Mouse (Mus musculus) left cerebral cortex, adult 2 months (tissue): ENCODE measurements around the gene 2010300C02Rik. TPM values are rescaled to one million over a fixed set of nuclear protein-coding genes. Genes with fewer than 3 reads are reported as not detected.
"Not testable (repeated sequence)": the region's sequence is repeated elsewhere in the genome, so short reads cannot be mapped to it uniquely, and the experiment has no call there.

ENCODE experiments used
- DNase-seq, 2 experiments: peaks; one replicate each; pipeline ENCODE4 v3.0.0; 2021 to 2022; ENCODE audit warnings: low spot score in 2 of 2, mixed read lengths in 1 of 2; ENCODE audit errors: extremely low spot score in 1 of 2
- H3K27ac ChIP-seq: fragments of 200-600 bp; 2 replicates; pipeline ENCODE4 v1.8.1; 2022
- H3K4me3 ChIP-seq: fragments of 200-600 bp; 2 replicates; pipeline ENCODE4 v1.8.1; 2022
- CTCF ChIP-seq: fragments of 200-600 bp; IDR thresholded peaks from 2 replicates; pipeline ENCODE4 v1.8.1; 2022; ENCODE audit warnings: antibody characterized with exemption, mild to moderate bottlenecking, moderate library complexity
- intact Hi-C: fragments of 180-260 bp; cut with DNase I; formaldehyde crosslinking; loops from one replicate; pipeline ENCODE4 v1.15.1; 2025
- total RNA-seq, 2 experiments: library from RNA; stranded (reverse); gene quantifications; 2 replicates each; pipeline ENCODE4 v1.2.3; 2021

Gene 2010300C02Rik
- total RNA-seq, 2 experiments from 2014 or later, result 282 to 283 TPM

- no peak for TF ChIP-seq CTCF
- Histone ChIP-seq H3K27ac (peak overlapping the region; percentile 28; the same call in 1 of the 2 replicates), H3K4me3 (no peak overlapping the region)
- intact Hi-C loops, result no loop called here
- no peak for DNase-seq
Observed at GRCm38 (mm10) chr1:37615290-37616040, 104.4 kb downstream of the 2010300C02Rik start.

GRCm38 (mm10) chr1:37614836-37615235, 105.0 kb downstream of the 2010300C02Rik start:
- intact Hi-C loops, result loop anchor here (5.0 kb wide), 2 partner anchors 73 to 143 kb away; partner anchors contain the start of gene Mgat4a
- no peak overlapping the region for H3K4me3 ChIP-seq
- peak; percentile 35 for DNase-seq
- no peak for TF ChIP-seq CTCF
- peak overlapping the region; percentile 51 for H3K27ac ChIP-seq

DNA sequence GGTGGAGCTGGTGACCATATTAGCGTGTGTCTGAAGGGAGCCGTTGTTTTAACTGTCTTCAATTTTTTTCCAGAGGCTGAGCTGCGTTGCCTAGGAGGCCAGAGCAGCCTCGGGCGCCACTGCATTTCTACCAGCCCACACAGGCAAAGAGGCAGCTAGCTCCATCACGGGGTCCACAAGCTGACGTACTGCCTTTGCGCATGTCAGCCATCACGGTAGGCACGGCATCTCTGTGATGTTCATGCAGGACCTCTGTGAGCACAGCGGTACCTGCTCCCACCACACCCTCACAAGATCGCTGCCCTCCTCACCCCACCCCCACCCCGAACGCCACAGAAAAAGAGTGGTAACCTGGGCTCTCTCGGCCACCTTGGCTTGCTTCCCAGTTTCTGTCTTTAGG, 105.8 kb downstream of the 2010300C02Rik start:
- TF ChIP-seq CTCF, result no peak
- H3K27ac ChIP-seq, result peak overlapping the region; percentile 51
- no peak overlapping the region for H3K4me3 ChIP-seq
- intact Hi-C loops, result loop anchor here (5.0 kb wide), 2 partner anchors 72 to 142 kb away; partner anchors contain the start of gene Mgat4a
- DNase-seq, result peak; percentile 48 to 62

DNA sequence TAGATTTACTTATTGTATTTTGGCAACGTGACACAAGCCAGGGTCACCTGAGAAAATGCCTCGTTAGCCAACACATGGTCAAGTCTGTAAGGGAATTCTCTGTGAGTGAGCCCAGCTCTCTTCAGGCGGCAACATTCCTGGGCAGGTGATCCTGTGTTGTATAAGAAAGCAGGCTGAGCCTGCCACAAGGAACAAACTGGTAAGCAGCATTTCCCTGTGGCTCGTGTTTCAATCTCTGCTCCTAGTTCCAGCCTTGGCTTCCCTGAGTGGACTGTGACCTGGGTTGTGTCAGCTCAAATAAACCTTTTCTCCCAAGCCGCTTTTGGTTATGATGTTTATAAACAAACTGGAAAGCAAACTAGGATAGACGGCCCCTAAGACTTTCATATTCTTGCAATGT, 108.9 kb downstream of the 2010300C02Rik start:
- DNase-seq, result no peak
- no peak for TF ChIP-seq CTCF
- H3K4me3 ChIP-seq, result no peak overlapping the region
- intact Hi-C loops, result loop anchor here (5.0 kb wide), 2 partner anchors 69 to 139 kb away; partner anchors contain the start of gene Mgat4a
- no peak overlapping the region for H3K27ac ChIP-seq

- no peak for DNase-seq
- H3K27ac ChIP-seq, result no peak overlapping the region
- intact Hi-C loops, result loop anchor here (5.0 kb wide), 2 partner anchors 68 to 138 kb away; partner anchors contain the start of gene Mgat4a
- no peak overlapping the region for H3K4me3 ChIP-seq
- TF ChIP-seq CTCF, result no peak
Observed at GRCm38 (mm10) chr1:37610242-37610641, 109.6 kb downstream of the 2010300C02Rik start.

- H3K4me3 ChIP-seq, DNase-seq, H3K27ac ChIP-seq, intact Hi-C loops: not testable (repeated sequence)
Observed at GRCm38 (mm10) chr1:37605694-37606093, 114.2 kb downstream of the 2010300C02Rik start.

DNA sequence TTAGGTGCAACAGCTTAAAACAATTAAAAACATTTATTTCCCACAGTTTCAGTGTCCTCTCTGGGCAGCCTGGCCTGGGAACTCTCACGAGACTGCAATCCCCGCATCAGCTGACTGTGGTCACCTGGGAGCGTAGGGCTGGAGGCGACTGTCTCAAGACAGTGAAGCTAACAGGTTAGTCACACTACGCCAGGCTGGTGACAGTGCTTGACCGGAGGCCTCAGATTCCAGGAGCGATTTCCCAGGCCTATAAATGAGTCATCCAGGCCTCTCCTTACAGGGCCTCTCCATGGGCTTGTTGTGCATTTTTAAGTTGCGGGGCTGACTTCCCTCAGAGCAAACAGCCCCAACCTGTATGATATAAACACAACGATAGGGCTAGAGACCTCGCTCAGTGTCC, 116.7 kb downstream of the 2010300C02Rik start:
- Histone ChIP-seq H3K4me3 (no peak overlapping the region), H3K27ac (no peak overlapping the region)
- TF ChIP-seq CTCF, result no peak
- intact Hi-C loops, result no loop called here
- no peak for DNase-seq

- DNase-seq, result no peak
- TF ChIP-seq CTCF, result no peak
- no peak overlapping the region for H3K4me3 ChIP-seq
- H3K27ac ChIP-seq, result no peak overlapping the region
- intact Hi-C loops, result no loop called here
Observed at GRCm38 (mm10) chr1:37602268-37602667, 117.6 kb downstream of the 2010300C02Rik start.

DNA sequence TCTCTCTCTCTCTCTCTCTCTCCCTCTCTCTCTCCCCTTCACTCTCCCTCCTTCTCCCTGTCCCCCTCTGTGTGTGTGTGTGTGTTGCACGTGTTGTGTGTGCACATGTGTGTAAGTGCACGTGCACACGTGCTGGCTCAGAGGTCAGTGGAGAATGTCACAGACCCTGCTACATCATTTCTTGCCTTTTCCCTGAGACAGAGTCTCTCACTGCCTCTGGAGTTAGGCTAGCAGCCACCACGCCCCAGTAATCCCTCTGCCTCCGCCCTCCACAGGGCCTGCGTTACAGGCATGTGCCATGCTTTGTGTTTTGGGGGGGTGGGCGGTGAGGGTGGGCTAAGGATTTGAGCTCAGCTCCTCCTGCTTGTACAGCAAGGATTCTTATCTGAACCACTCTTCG, 118.4 kb downstream of the 2010300C02Rik start:
- Histone ChIP-seq H3K27ac (no peak overlapping the region), H3K4me3 (no peak overlapping the region)
- intact Hi-C loops, result no loop called here
- DNase-seq, result no peak
- no peak for TF ChIP-seq CTCF

- no peak for DNase-seq
- TF ChIP-seq CTCF, result no peak
- intact Hi-C loops, result no loop called here
- Histone ChIP-seq H3K27ac (no peak overlapping the region; the same call in 1 of the 2 replicates), H3K4me3 (no peak overlapping the region)
Observed at GRCm38 (mm10) chr1:37600640-37601175, 119.2 kb downstream of the 2010300C02Rik start.

- H3K27ac ChIP-seq, result no peak overlapping the region
- intact Hi-C loops, result no loop called here
- TF ChIP-seq CTCF, result no peak
- no peak for DNase-seq
- no peak overlapping the region for H3K4me3 ChIP-seq
Observed at GRCm38 (mm10) chr1:37598986-37599385, 120.9 kb downstream of the 2010300C02Rik start.

DNA sequence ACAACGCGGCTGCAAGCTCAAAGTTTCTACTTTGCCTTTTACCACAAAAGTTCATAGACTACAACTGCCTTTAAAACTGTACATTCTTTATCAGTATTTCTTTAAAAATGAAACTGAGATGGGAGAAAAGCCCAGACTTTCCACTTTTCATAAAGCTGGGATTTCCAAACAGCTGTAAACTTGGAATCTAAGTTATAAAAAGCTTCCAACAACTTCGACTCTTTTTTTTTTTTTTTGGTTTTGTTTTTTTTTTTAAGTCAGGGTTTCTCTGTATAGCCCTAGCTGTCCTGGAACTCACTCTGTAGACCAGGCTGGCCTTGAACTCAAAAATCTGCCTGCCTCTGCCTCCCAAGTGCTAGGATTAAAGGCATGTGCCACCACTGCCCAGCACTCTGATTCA, 125.1 kb downstream of the 2010300C02Rik start:
- intact Hi-C loops, DNase-seq, H3K4me3 ChIP-seq, H3K27ac ChIP-seq: not testable (repeated sequence)
